ENCODE assay signal across 18 mouse cellular contexts in the genomic region with DNA sequence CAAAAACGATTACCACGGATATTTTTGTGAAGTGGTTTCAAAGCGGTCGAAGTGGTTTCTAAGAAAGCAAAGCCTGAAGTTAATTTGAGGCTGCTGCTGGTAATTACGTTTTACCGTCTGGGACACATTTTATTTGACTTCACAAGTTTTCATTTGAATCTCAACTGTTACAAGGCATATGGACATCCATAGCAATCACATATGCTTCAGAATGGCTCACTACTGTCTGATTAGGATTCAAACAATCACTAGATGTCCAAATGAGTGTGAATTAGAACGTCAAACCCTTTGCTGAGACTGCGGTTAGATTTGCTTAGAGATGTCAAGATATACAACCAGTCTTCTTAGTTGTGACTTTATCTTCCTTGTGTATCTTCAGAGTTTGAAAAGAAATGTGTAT.
"Had no signal": no experiment of that assay in that cellular context is flagged by ENCODE, and none has a peak within 500 bp of the region (broad histone marks: within the 10 kb centered on the region; RNA-seq: fewer than 3 reads in every experiment).

No protein-coding gene starts in this region.

- H3K4me1 ChIP-seq: limb, embryonic 12.5 days; limb, embryonic 15.5 days; megakaryocyte, embryonic 14.5 days; midbrain, embryonic 10.5 days; midbrain, embryonic 13.5 days had no signal

- ATAC-seq: liver, postnatal 0 days; lung, postnatal 0 days; midbrain, embryonic 13.5 days; midbrain, embryonic 16.5 days had no signal

- H3K27ac ChIP-seq: limb, embryonic 12.5 days; limb, embryonic 15.5 days; liver, embryonic 14.5 days; midbrain, embryonic 10.5 days; midbrain, embryonic 13.5 days had no signal

- H3K4me3 ChIP-seq: limb, embryonic 12.5 days; limb, embryonic 15.5 days; megakaryocyte, embryonic 14.5 days; midbrain, embryonic 10.5 days; midbrain, embryonic 13.5 days; myocyte had no signal

- H3K9ac ChIP-seq: limb, embryonic 12.5 days; limb, embryonic 15.5 days; liver, embryonic 14.5 days; liver, postnatal 0 days; lung, embryonic 14.5 days; midbrain, embryonic 13.5 days had no signal

- H3K27me3 ChIP-seq: limb, embryonic 12.5 days; limb, embryonic 15.5 days; megakaryocyte, embryonic 14.5 days; midbrain, embryonic 13.5 days had no signal

- DNase-seq: kidney, postnatal 14 days; kidney, postnatal 4 days; left cerebral cortex, postnatal 4 days; liver, postnatal 0 days; lung, embryonic 14.5 days; thymus, adult 2 months; thymus, postnatal 14 days; thymus, postnatal 4 days had no signal

- H3K36me3 ChIP-seq: limb, embryonic 12.5 days; limb, embryonic 15.5 days; midbrain, embryonic 10.5 days; midbrain, embryonic 13.5 days had no signal

- H3K4me2 ChIP-seq: limb, embryonic 12.5 days; limb, embryonic 15.5 days; liver, embryonic 11.5 days; lung, embryonic 14.5 days; midbrain, embryonic 13.5 days had no signal

- H3K9me3 ChIP-seq: limb, embryonic 12.5 days; limb, embryonic 15.5 days; megakaryocyte, embryonic 14.5 days; midbrain, embryonic 10.5 days; midbrain, embryonic 13.5 days had no signal
